Mouse (Mus musculus): Measurements from ENCODE around the gene Psg16.

DNA sequence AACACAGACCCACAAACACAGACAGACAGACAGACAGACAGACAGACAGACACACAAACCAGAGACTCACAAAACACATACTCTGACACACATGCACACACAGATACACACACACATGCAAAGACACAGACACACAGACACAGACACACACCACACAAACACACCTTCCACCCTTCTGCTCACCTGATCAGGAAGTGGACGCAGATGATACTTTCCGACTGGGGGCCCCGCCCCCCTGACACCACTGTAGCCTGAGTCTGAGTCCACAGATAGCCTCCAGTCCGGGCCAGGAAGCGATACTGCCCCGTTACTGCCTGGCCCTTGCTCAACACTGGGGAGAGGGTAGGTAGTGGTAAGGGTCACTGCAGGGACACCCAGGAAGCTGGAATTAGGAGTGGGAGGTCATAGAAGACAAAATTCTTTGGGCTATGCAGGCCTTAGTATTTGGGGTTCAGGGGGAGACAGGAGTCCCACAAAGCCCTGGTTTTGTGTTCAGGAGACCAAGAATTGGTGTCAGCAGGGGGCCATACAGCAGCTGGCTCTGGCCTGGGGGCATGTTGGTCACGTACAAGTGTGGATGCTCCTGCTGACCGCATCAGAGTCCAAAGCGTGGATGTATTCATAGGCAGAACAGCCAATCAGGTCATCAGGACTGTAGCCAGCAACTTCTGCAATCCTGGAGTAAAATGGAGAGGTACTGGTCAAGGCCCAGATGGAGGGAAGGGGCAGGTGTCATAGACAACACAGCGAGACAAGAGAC lies 25.2 kb upstream of the Psg16 start:
- TF ChIP-seq CTCF (IDR thresholded peaks at IDR 0.05; ENCODE audit: extremely low read depth, insufficient read depth, low read length) (no peak), POLR2A (IDR thresholded peaks at IDR 0.05; ENCODE audit: extremely low read depth, insufficient read depth, low read length) (no peak)

All from cortical plate, adult 2 months (tissue).